Mouse (Mus musculus) midbrain, embryonic 14.5 days (tissue): ENCODE data around the gene Reln. TPM values are rescaled to one million over a fixed set of nuclear protein-coding genes. Genes with fewer than 3 reads are reported as not detected.

Source experiments
- ATAC-seq: fragments of 200-750 bp; cut with Nextera tagmentation; 2 replicates; pipeline ENCODE4 v1.8.0; 2017; ENCODE audit warnings: moderate number of reproducible peaks, moderate library complexity; ENCODE audit not compliant: low FRiP score, low TSS enrichment
- DNase-seq: peaks from one replicate; pipeline ENCODE4 v3.0.0-alpha.2; 2015
- H3K27ac ChIP-seq: fragments of 300-500 bp; sonication (generic); replicated peaks from 2 replicates; pipeline ENCODE4 v1.5.1; 2014; ENCODE audit warnings: mild to moderate bottlenecking, low read depth, low read length, moderate library complexity
- H3K27me3 ChIP-seq: fragments of 300-500 bp; sonication (generic); 2 replicates; pipeline ENCODE4 v1.6.1; 2014; ENCODE audit warnings: low read length, control low read depth, mixed read lengths; ENCODE audit not compliant: control insufficient read depth, insufficient read depth
- H3K36me3 ChIP-seq: fragments of 300-500 bp; sonication (generic); 2 replicates; pipeline ENCODE4 v1.6.1; 2014; ENCODE audit warnings: low read length, control low read depth; ENCODE audit not compliant: control insufficient read depth, insufficient read depth
- H3K4me1 ChIP-seq: fragments of 300-500 bp; sonication (generic); 2 replicates; pipeline ENCODE4 v1.6.1; 2014; ENCODE audit warnings: mild to moderate bottlenecking, antibody characterized with exemption, low read length, control low read depth; ENCODE audit not compliant: control insufficient read depth, insufficient read depth
- H3K4me2 ChIP-seq: fragments of 300-500 bp; sonication (generic); 2 replicates; pipeline ENCODE4 v1.6.1; 2014; ENCODE audit warnings: mild to moderate bottlenecking, low read length, moderate library complexity
- H3K4me3 ChIP-seq: fragments of 300-500 bp; sonication (generic); replicated peaks from 2 replicates; pipeline ENCODE4 v1.5.1; 2014; ENCODE audit warnings: low read depth, low read length
- H3K9ac ChIP-seq: fragments of 300-500 bp; sonication (generic); replicated peaks from 2 replicates; pipeline ENCODE4 v1.6.1; 2014; ENCODE audit warnings: mild to moderate bottlenecking, low read length, moderate library complexity
- H3K9me3 ChIP-seq: fragments of 300-500 bp; sonication (generic); 2 replicates; pipeline ENCODE4 v1.6.1; 2016; ENCODE audit warnings: low read length, control low read depth, mixed read lengths; ENCODE audit not compliant: control insufficient read depth
- WGBS: fragments of 180-500 bp; shearing (Covaris S2); extraction: QIAGEN DNeasy Blood & Tissue Kit; methylation state at CpG from one replicate; pipeline ENCODE4 v1.1.7; 2014; 5-methylcytosine and 5-hydroxymethylcytosine counted together
- polyA plus RNA-seq: library from polyadenylated mRNA; unstranded; fragments of >200 nt; fragmentation: Nextera tagmentation; extraction: Ambion mirVana; gene quantifications from 2 replicates; pipeline ENCODE4 v1.2.1, GENCODE M21; 2014

The Reln gene
- polyA plus RNA-seq, 1 experiment from 2014 or later = 72.4 TPM

DNA sequence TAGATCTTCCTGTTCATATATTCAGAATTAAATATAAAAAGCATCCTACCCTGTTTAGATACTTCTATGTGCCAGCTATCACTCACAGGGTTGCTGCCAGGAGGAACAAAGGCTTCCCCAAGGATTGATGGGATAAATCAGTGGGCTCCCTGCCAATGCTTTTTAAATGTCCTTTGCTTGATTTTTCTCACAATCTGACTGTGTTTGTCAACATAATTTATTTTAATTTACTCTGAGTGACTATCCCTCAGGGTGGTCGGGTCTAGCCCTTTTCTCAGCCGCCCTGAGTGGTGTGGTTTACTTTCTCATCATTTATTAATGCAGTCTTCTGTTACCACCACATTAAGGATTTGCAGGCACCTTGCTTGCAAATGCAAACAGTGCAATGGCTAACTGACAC lies 205.5 kb downstream of the Reln start:
- WGBS = 44% methylated on average over 2 of the region's 2 CpGs
- no peaks in the 10 kb centered on the region for H3K36me3 ChIP-seq
- ATAC-seq (no peak; the same call in 1 of the 2 replicates), DNase-seq (peak; percentile 62)
- no peaks in the 10 kb centered on the region for H3K27me3 ChIP-seq
- no peaks in the 10 kb centered on the region for H3K4me1 ChIP-seq
- H3K4me3 ChIP-seq = no peak overlapping the region
- H3K9ac ChIP-seq = no peak overlapping the region
- no peaks in the 10 kb centered on the region for H3K9me3 ChIP-seq
- H3K27ac ChIP-seq = no peak overlapping the region; the same call in 1 of the 2 replicates
- H3K4me2 ChIP-seq = no peak overlapping the region

- no peak overlapping the region for H3K9ac ChIP-seq
- H3K36me3 ChIP-seq = no peaks in the 10 kb centered on the region
- no peak for DNase-seq
- 79% methylated on average over 9 of the region's 9 CpGs for WGBS
- no peaks in the 10 kb centered on the region for H3K4me1 ChIP-seq
- H3K27ac ChIP-seq = no peak overlapping the region
- no peak for ATAC-seq
- H3K4me3 ChIP-seq = no peak overlapping the region
- no peaks in the 10 kb centered on the region for H3K27me3 ChIP-seq
- no peaks in the 10 kb centered on the region for H3K9me3 ChIP-seq
- H3K4me2 ChIP-seq = no peak overlapping the region
Measured at GRCm38 (mm10) chr5:22134402-22134801, 210.1 kb downstream of the Reln start.

DNA sequence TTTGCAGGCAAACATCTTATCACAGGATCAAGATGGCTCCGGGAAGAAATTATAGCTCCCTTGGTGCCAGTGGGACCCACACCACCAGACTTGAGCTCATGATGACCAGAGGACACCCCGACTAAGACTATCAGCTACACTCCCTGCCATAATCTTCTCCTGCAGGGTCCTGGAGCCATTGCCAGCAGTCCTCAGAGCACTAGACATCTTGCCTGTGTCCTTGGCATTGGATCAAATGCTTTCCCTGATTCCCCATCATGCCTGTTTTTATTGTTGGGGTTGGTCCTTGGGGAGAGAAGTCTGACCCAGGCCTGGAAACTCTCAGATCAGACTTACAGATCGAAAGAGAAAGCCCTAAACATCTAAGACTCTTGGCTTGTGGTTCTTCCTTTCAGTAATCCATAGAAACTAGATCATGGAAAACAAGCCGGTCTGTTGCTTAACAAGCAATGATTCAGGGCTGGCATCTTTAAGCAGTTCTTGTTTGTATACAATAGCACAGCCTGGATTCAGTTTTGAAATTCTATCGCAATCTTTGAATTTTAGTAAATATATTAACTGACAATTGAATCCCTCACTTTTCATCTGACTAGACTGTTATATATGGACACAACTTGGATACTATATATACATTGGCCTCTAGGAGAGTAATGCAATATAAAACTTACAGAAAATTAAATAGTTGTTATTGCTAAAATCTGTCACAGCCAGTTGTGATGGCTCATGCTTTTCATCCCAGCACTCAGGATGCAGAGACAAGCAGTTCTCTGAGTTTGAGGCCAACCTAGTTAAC lies 212.6 kb downstream of the Reln start:
- no peak overlapping the region for H3K27ac ChIP-seq
- H3K36me3 ChIP-seq = no peaks in the 10 kb centered on the region
- no peak for DNase-seq
- no peaks in the 10 kb centered on the region for H3K27me3 ChIP-seq
- H3K9me3 ChIP-seq = no peaks in the 10 kb centered on the region
- 86% methylated on average over 5 of the region's 5 CpGs for WGBS
- H3K4me3 ChIP-seq = no peak overlapping the region
- no peaks in the 10 kb centered on the region for H3K4me1 ChIP-seq
- no peak overlapping the region for H3K4me2 ChIP-seq
- no peak for ATAC-seq
- no peak overlapping the region for H3K9ac ChIP-seq

GRCm38 (mm10) chr5:22127583-22127982 lies 216.9 kb downstream of the Reln start:
- Histone ChIP-seq H3K36me3 (no peaks in the 10 kb centered on the region), H3K27me3 (no peaks in the 10 kb centered on the region), H3K4me1 (no peaks in the 10 kb centered on the region), H3K9me3 (no peaks in the 10 kb centered on the region), H3K4me2 (no peak overlapping the region), H3K9ac (no peak overlapping the region), H3K4me3 (no peak overlapping the region), H3K27ac (no peak overlapping the region)
- ATAC-seq (no peak), DNase-seq (no peak)

GRCm38 (mm10) chr5:22119296-22119695 lies 225.2 kb downstream of the Reln start:
- peaks cover 4% of the 10 kb centered on the region; the same call in 1 of the 2 replicates for H3K4me1 ChIP-seq
- ATAC-seq (no peak), DNase-seq (no peak)
- no peak overlapping the region for H3K27ac ChIP-seq
- no peak overlapping the region for H3K9ac ChIP-seq
- no peak overlapping the region for H3K4me3 ChIP-seq
- no peaks in the 10 kb centered on the region for H3K36me3 ChIP-seq
- no peaks in the 10 kb centered on the region for H3K9me3 ChIP-seq
- WGBS = 47% methylated on average over 1 of the region's 1 CpGs
- H3K27me3 ChIP-seq = no peaks in the 10 kb centered on the region
- H3K4me2 ChIP-seq = no peak overlapping the region

- no peak overlapping the region for H3K4me3 ChIP-seq
- WGBS = 36% methylated on average over 6 of the region's 6 CpGs
- no peaks in the 10 kb centered on the region for H3K36me3 ChIP-seq
- H3K9me3 ChIP-seq = no peaks in the 10 kb centered on the region
- H3K4me2 ChIP-seq = no peak overlapping the region
- peak; percentile 36 for DNase-seq
- H3K27me3 ChIP-seq = no peaks in the 10 kb centered on the region
- H3K4me1 ChIP-seq = peaks cover 4% of the 10 kb centered on the region; the same call in 1 of the 2 replicates
- H3K9ac ChIP-seq = no peak overlapping the region
- no peak for ATAC-seq
- H3K27ac ChIP-seq = no peak overlapping the region; the same call in 1 of the 2 replicates
Measured at GRCm38 (mm10) chr5:22118456-22118855, 226.0 kb downstream of the Reln start.

GRCm38 (mm10) chr5:22116922-22117321 lies 227.6 kb downstream of the Reln start:
- ATAC-seq (no peak), DNase-seq (no peak)
- 78% methylated on average over 9 of the region's 9 CpGs for WGBS
- no peak overlapping the region for H3K9ac ChIP-seq
- no peak overlapping the region for H3K27ac ChIP-seq
- H3K4me1 ChIP-seq = peaks cover 7% of the 10 kb centered on the region; the same call in 1 of the 2 replicates
- no peaks in the 10 kb centered on the region for H3K27me3 ChIP-seq
- H3K4me2 ChIP-seq = no peak overlapping the region
- H3K4me3 ChIP-seq = no peak overlapping the region
- H3K9me3 ChIP-seq = no peaks in the 10 kb centered on the region
- H3K36me3 ChIP-seq = no peaks in the 10 kb centered on the region

DNA sequence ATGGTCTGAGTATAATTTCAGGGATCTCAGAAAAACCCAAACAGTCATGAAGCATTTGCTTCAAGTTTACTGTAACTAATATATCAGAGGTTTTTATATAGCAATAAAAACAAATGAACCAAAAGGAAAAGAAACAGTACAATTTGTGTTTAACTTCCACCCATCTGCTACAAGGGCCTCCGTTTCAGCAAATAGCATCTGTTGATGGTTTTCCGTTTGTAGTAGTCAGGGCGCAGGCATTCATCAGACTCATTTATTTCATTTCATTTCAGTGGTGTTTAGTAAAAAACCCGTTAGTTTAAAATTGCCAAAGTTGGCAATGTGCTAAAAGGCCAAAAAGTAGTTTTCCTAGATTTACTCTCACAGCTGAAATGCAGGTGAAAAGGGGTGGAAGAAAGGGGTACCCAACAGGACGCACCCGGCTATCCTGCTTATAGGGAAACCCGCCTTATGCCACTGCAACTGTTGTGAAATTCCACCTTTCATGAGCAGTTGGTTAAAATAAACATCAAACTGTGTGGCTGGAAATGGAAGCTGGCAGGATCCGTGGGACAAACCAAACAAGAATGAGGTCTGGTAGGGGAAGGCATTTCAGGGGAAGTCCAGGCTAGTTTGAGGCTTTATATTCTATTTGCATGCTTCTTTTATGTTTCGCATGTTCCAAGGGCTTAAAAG lies 237.6 kb downstream of the Reln start:
- H3K4me3 ChIP-seq = no peak overlapping the region
- no peaks in the 10 kb centered on the region for H3K36me3 ChIP-seq
- H3K4me1 ChIP-seq = no peaks in the 10 kb centered on the region
- no peaks in the 10 kb centered on the region for H3K9me3 ChIP-seq
- H3K9ac ChIP-seq = no peak overlapping the region
- 88% methylated on average over 9 of the region's 9 CpGs for WGBS
- H3K27me3 ChIP-seq = no peaks in the 10 kb centered on the region
- DNase-seq (no peak), ATAC-seq (no peak)
- no peak overlapping the region for H3K4me2 ChIP-seq
- no peak overlapping the region for H3K27ac ChIP-seq

DNA sequence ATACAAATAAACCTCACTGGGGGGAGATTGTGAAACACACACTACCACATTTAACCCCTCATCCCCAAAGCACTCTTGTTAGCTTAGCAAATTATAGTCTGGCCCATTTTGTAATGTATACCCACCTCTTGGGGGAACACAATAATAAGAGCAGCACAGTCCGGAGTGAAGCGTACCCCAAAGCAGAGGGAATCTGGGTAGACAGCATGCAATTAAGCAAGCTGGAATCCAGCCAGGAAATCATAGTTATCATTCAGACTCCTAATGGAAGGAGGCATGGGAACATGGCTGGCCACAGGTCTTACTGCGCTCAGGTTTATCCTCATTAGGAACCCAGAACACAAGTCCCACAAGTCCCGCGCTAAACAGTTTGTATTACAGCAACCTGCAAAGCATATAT lies 249.5 kb downstream of the Reln start:
- 48% methylated on average over 5 of the region's 5 CpGs for WGBS
- ATAC-seq (peak; percentile 60; the same call in 1 of the 2 replicates), DNase-seq (peak; percentile 80)
- H3K9ac ChIP-seq = no peak overlapping the region
- H3K4me3 ChIP-seq = no peak overlapping the region
- no peaks in the 10 kb centered on the region for H3K36me3 ChIP-seq
- 0 out of 2 replicates have a peak, but pooled peaks cover 5% of the 10 kb centered on the region for H3K4me1 ChIP-seq
- H3K4me2 ChIP-seq = no peak overlapping the region
- no peaks in the 10 kb centered on the region for H3K9me3 ChIP-seq
- no peaks in the 10 kb centered on the region for H3K27me3 ChIP-seq
- H3K27ac ChIP-seq = no peak overlapping the region
